Mouse (Mus musculus): ENCODE measurements around the gene Mcts2. TPM values are rescaled to one million over a fixed set of nuclear protein-coding genes. Genes with fewer than 3 reads are reported as not detected.

Gene Mcts2
- polyA plus RNA-seq, 1 experiment, result 31.5 TPM

- Histone ChIP-seq H3K27me3 (ENCODE audit: control insufficient read depth, insufficient read depth, low read length, poor library complexity, severe bottlenecking) (no peaks in the 10 kb centered on the region), H3K9ac (ENCODE audit: low read depth, poor library complexity, severe bottlenecking) (no peak overlapping the region), H3K4me1 (ENCODE audit: control insufficient read depth, insufficient read depth, low read length) (peaks cover 11% of the 10 kb centered on the region), H3K4me3 (ENCODE audit: low read depth, low read length) (no peak overlapping the region), H3K27ac (ENCODE audit: insufficient read depth, low read length) (no peak overlapping the region), H3K9me3 (replicated peaks; ENCODE audit: control insufficient read depth, insufficient read depth, low read length, poor library complexity, severe bottlenecking) (no peaks in the 10 kb centered on the region), H3K36me3 (ENCODE audit: control insufficient read depth, insufficient read depth, low read length, poor library complexity, severe bottlenecking) (no peaks in the 10 kb centered on the region)
- TF ChIP-seq CTCF (IDR thresholded peaks at IDR 0.05; ENCODE audit: low read depth, low read length), result no peak
- no peak for TF ChIP-seq EP300 (IDR thresholded peaks at IDR 0.05; ENCODE audit: insufficient read depth, low read depth, low read length)
Observed at GRCm38 (mm10) chr2:152700138-152700537, 13.3 kb downstream of the Mcts2 start.

- H3K9ac ChIP-seq (ENCODE audit: low read depth, poor library complexity, severe bottlenecking), result no peak overlapping the region
- H3K27ac ChIP-seq (ENCODE audit: insufficient read depth, low read length), result no peak overlapping the region
- no peak overlapping the region for H3K4me3 ChIP-seq (ENCODE audit: low read depth, low read length)
- peaks cover 14% of the 10 kb centered on the region for H3K4me1 ChIP-seq (ENCODE audit: control insufficient read depth, insufficient read depth, low read length)
- TF ChIP-seq CTCF (IDR thresholded peaks at IDR 0.05; ENCODE audit: low read depth, low read length), result no peak
- no peaks in the 10 kb centered on the region for H3K36me3 ChIP-seq (ENCODE audit: control insufficient read depth, insufficient read depth, low read length, poor library complexity, severe bottlenecking)
- no peaks in the 10 kb centered on the region for H3K27me3 ChIP-seq (ENCODE audit: control insufficient read depth, insufficient read depth, low read length, poor library complexity, severe bottlenecking)
- H3K9me3 ChIP-seq (replicated peaks; ENCODE audit: control insufficient read depth, insufficient read depth, low read length, poor library complexity, severe bottlenecking), result no peaks in the 10 kb centered on the region
Observed at GRCm38 (mm10) chr2:152700725-152701124, 13.9 kb downstream of the Mcts2 start.

- no peaks in the 10 kb centered on the region for H3K36me3 ChIP-seq (ENCODE audit: control insufficient read depth, insufficient read depth, low read length, poor library complexity, severe bottlenecking)
- no peaks in the 10 kb centered on the region for H3K9me3 ChIP-seq (replicated peaks; ENCODE audit: control insufficient read depth, insufficient read depth, low read length, poor library complexity, severe bottlenecking)
- no peak for TF ChIP-seq CTCF (IDR thresholded peaks at IDR 0.05; ENCODE audit: low read depth, low read length)
- TF ChIP-seq EP300 (IDR thresholded peaks at IDR 0.05; ENCODE audit: insufficient read depth, low read depth, low read length), result no peak
- TF ChIP-seq POLR2A (IDR thresholded peaks at IDR 0.05; ENCODE audit: insufficient read depth, low read length), result no peak
- H3K27ac ChIP-seq (ENCODE audit: insufficient read depth, low read length), result no peak overlapping the region
- H3K9ac ChIP-seq (ENCODE audit: low read depth, poor library complexity, severe bottlenecking), result no peak overlapping the region
- no peak overlapping the region for H3K4me3 ChIP-seq (ENCODE audit: low read depth, low read length)
- H3K27me3 ChIP-seq (ENCODE audit: control insufficient read depth, insufficient read depth, low read length, poor library complexity, severe bottlenecking), result no peaks in the 10 kb centered on the region
- H3K4me1 ChIP-seq (ENCODE audit: control insufficient read depth, insufficient read depth, low read length), result peaks cover 12% of the 10 kb centered on the region
Observed at GRCm38 (mm10) chr2:152703596-152704255, 16.9 kb downstream of the Mcts2 start.

GRCm38 (mm10) chr2:152704256-152704605, 17.4 kb downstream of the Mcts2 start:
- H3K27ac ChIP-seq (ENCODE audit: insufficient read depth, low read length), result no peak overlapping the region
- no peaks in the 10 kb centered on the region for H3K9me3 ChIP-seq (replicated peaks; ENCODE audit: control insufficient read depth, insufficient read depth, low read length, poor library complexity, severe bottlenecking)
- no peaks in the 10 kb centered on the region for H3K27me3 ChIP-seq (ENCODE audit: control insufficient read depth, insufficient read depth, low read length, poor library complexity, severe bottlenecking)
- H3K4me1 ChIP-seq (ENCODE audit: control insufficient read depth, insufficient read depth, low read length), result peaks cover 10% of the 10 kb centered on the region
- no peaks in the 10 kb centered on the region for H3K36me3 ChIP-seq (ENCODE audit: control insufficient read depth, insufficient read depth, low read length, poor library complexity, severe bottlenecking)
- H3K4me3 ChIP-seq (ENCODE audit: low read depth, low read length), result no peak overlapping the region
- TF ChIP-seq POLR2A (IDR thresholded peaks at IDR 0.05; ENCODE audit: insufficient read depth, low read length) (no peak), EP300 (IDR thresholded peaks at IDR 0.05; ENCODE audit: insufficient read depth, low read depth, low read length) (no peak), CTCF (IDR thresholded peaks at IDR 0.05; ENCODE audit: low read depth, low read length) (no peak)
- H3K9ac ChIP-seq (ENCODE audit: low read depth, poor library complexity, severe bottlenecking), result no peak overlapping the region

- Histone ChIP-seq H3K9me3 (replicated peaks; ENCODE audit: control insufficient read depth, insufficient read depth, low read length, poor library complexity, severe bottlenecking) (no peaks in the 10 kb centered on the region), H3K27ac (ENCODE audit: insufficient read depth, low read length) (no peak overlapping the region), H3K9ac (ENCODE audit: low read depth, poor library complexity, severe bottlenecking) (no peak overlapping the region), H3K36me3 (ENCODE audit: control insufficient read depth, insufficient read depth, low read length, poor library complexity, severe bottlenecking) (no peaks in the 10 kb centered on the region), H3K27me3 (ENCODE audit: control insufficient read depth, insufficient read depth, low read length, poor library complexity, severe bottlenecking) (no peaks in the 10 kb centered on the region), H3K4me1 (ENCODE audit: control insufficient read depth, insufficient read depth, low read length) (peaks cover 4% of the 10 kb centered on the region), H3K4me3 (ENCODE audit: low read depth, low read length) (no peak overlapping the region)
- TF ChIP-seq CTCF (IDR thresholded peaks at IDR 0.05; ENCODE audit: low read depth, low read length) (no peak), EP300 (IDR thresholded peaks at IDR 0.05; ENCODE audit: insufficient read depth, low read depth, low read length) (no peak), POLR2A (IDR thresholded peaks at IDR 0.05; ENCODE audit: insufficient read depth, low read length) (no peak)
Observed at GRCm38 (mm10) chr2:152704811-152705370, 18.1 kb downstream of the Mcts2 start.

- H3K27me3 ChIP-seq (ENCODE audit: control insufficient read depth, insufficient read depth, low read length, poor library complexity, severe bottlenecking), result no peaks in the 10 kb centered on the region
- H3K36me3 ChIP-seq (ENCODE audit: control insufficient read depth, insufficient read depth, low read length, poor library complexity, severe bottlenecking), result no peaks in the 10 kb centered on the region
- peak overlapping the region; percentile 37 for H3K4me3 ChIP-seq (ENCODE audit: low read depth, low read length)
- H3K9me3 ChIP-seq (replicated peaks; ENCODE audit: control insufficient read depth, insufficient read depth, low read length, poor library complexity, severe bottlenecking), result no peaks in the 10 kb centered on the region
- peak overlapping the region; percentile 9; the same call in 1 of the 2 replicates for H3K27ac ChIP-seq (ENCODE audit: insufficient read depth, low read length)
- H3K9ac ChIP-seq (ENCODE audit: low read depth, poor library complexity, severe bottlenecking), result peak overlapping the region; percentile 82
- TF ChIP-seq CTCF (IDR thresholded peaks at IDR 0.05; ENCODE audit: low read depth, low read length) (no peak), EP300 (IDR thresholded peaks at IDR 0.05; ENCODE audit: insufficient read depth, low read depth, low read length) (no peak), POLR2A (IDR thresholded peaks at IDR 0.05; ENCODE audit: insufficient read depth, low read length) (no peak)
- H3K4me1 ChIP-seq (ENCODE audit: control insufficient read depth, insufficient read depth, low read length), result peaks cover 3% of the 10 kb centered on the region
Observed at GRCm38 (mm10) chr2:152705993-152706571, 19.2 kb downstream of the Mcts2 start.

All from ES-Bruce4 (cell line).